Mouse (Mus musculus): Measurements from ENCODE around the gene Synpr.

GRCm38 (mm10) chr14:13336162-13336561 is 51.6 kb downstream of the Synpr start:
- TF ChIP-seq POLR2A (IDR thresholded peaks at IDR 0.05; ENCODE audit: control insufficient read depth, extremely low read depth, insufficient read depth, low read length, poor library complexity) (no peak), CTCF (IDR thresholded peaks at IDR 0.05; ENCODE audit: borderline replicate concordance, control insufficient read depth, extremely low read depth, insufficient read depth, low read length, poor library complexity) (no peak)

Data from thymus, adult 2 months (tissue).